Mouse (Mus musculus) left cerebral cortex, adult 2 months (tissue): ENCODE results near the gene Golim4. TPM values are rescaled to one million over a fixed set of nuclear protein-coding genes. Genes with fewer than 3 reads are reported as not detected.
A peak's percentile ranks its signal among the peaks of the same experiment; 100 is the strongest.
"Not testable (repeated sequence)": the region's sequence is repeated elsewhere in the genome, so short reads cannot be mapped to it uniquely, and the experiment has no call there.

ENCODE experiments used
- DNase-seq, 2 experiments: peaks; one replicate each; pipeline ENCODE4 v3.0.0; 2021 to 2022; ENCODE audit warnings: low spot score in 2 of 2, mixed read lengths in 1 of 2; ENCODE audit errors: extremely low spot score in 1 of 2
- H3K27ac ChIP-seq: fragments of 200-600 bp; 2 replicates; pipeline ENCODE4 v1.8.1; 2022
- H3K4me3 ChIP-seq: fragments of 200-600 bp; 2 replicates; pipeline ENCODE4 v1.8.1; 2022
- CTCF ChIP-seq: fragments of 200-600 bp; IDR thresholded peaks from 2 replicates; pipeline ENCODE4 v1.8.1; 2022; ENCODE audit warnings: antibody characterized with exemption, mild to moderate bottlenecking, moderate library complexity
- intact Hi-C: fragments of 180-260 bp; cut with DNase I; formaldehyde crosslinking; loops from one replicate; pipeline ENCODE4 v1.15.1; 2025
- long read RNA-seq, 2 experiments: library from polyadenylated mRNA; stranded (forward); transcript quantifications; one replicate each; pipeline ENCODE4 v2.0.0; 2021; ENCODE audit warnings: borderline mapping rate in 2 of 2
- total RNA-seq, 2 experiments: library from RNA; stranded (reverse); gene quantifications; 2 replicates each; pipeline ENCODE4 v1.2.3; 2021

Golim4 gene
- total RNA-seq, result 10 to 100 TPM; 19.4 to 24.4 TPM
- long read RNA-seq, experiment 1, full-length matches to known transcripts, result 16 of 19 reads
- long read RNA-seq, experiment 1, partial matches to known transcripts, result 1 of 19 reads
- long read RNA-seq, experiment 1, other reads (novel, unspliced or antisense), result 2 of 19 reads
- long read RNA-seq, experiment 2, full-length matches to known transcripts, result 21 of 25 reads
- long read RNA-seq, experiment 2, partial matches to known transcripts, result 2 of 25 reads
- long read RNA-seq, experiment 2, other reads (novel, unspliced or antisense), result 2 of 25 reads

DNA sequence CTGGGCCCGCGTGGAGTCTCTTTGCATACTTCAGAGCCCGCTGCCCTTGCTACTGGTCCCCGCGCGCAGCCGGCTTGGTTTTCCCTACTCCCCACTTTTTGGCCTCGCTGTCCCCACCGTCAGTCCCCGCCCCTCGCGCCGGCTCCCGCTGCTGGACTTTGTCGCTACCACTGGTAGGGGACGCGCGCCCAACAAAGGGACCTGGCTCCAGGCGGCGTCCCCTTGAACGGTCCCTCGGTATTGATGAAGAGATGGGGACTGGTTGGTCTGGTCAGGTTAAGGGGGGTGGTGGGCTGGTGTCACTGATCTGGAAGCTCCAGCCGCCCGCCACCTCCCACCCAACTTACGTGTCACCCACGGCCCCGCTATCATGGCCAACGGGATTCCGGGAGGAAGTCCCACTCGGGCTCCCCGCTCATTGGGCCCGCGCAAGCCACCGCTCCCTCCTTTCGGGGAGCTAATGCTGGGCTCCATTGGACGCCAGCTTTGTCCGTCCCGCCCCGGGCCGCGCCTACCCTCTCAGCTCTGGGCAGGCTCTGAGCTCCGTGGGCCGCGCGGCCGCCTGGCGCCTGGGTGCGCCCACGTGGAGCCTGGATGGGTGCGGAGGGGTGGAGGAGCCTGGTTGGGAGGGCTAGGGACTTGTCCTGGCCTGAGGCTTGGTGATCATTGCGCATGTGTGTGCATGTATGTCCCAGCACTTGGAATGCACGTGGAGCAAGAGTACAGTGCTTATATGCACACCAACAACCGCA, at the start of gene Golim4:
Gene Golim4, minus strand, starts transcription at position 399 of the 752 bp plus-strand sequence.
- no peak; the same call in 1 of the 2 replicates for TF ChIP-seq CTCF
- intact Hi-C loops, result loop anchor here (2.0 kb wide), 1 partner anchor 46 kb away; no protein-coding TSS in a partner anchor
- H3K4me3 ChIP-seq, result peak within 1 kb of the TSS; percentile 90
- H3K27ac ChIP-seq, result peak within 1 kb of the TSS; percentile 76
- DNase-seq, result peak; percentile 91

DNA sequence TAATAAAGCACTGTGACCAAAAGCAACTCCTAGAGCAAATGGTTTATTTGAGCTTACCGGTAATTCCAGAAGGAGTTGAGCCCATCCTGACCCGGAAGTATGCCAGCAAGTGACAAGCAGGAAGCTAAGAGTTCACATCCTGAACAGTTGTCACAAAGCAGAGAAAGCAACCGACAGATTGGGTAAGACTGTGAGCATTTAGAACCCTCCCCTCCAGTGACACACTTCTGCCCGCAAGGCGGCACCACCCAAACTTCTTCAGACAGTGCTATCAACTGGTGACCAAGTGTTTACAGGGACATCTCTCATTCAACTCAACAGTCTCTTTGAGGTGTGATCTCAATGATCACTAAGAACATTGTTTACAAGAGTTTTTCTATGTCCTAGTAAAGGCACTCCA, 48.9 kb upstream of the Golim4 start:
- TF ChIP-seq CTCF, result no peak

DNA sequence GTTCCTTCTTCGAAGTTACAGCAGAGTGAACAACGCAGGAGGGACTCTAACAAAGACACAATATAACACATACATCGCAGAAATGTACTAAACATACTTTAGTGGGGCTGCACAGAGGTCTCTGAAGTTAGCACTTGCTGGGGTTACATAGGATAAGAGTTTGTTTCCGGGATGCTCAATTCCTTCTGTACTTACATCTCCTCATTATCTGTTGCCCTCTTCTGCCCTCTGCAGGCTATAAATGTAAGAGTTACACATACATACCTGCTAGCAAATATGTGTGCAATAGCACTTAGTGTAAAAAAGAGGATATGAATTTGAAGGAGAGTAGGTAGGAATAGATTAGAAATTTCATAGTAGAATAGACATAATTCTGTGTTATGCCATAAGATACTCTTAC, 44.4 kb upstream of the Golim4 start:
- DNase-seq, result peak in 1 of 2 experiments; percentile 40
- peak; percentile 76 for TF ChIP-seq CTCF
- intact Hi-C loops, result loop anchor here (1.0 to 5.0 kb wide), 3 partner anchors 91 to 784 kb away; no protein-coding TSS in a partner anchor
- H3K4me3 ChIP-seq, result no peak overlapping the region
- no peak overlapping the region for H3K27ac ChIP-seq

More for the DNA sequence above, 48.9 kb upstream of the Golim4 start:
- DNase-seq, result no peak
- Histone ChIP-seq H3K27ac (no peak overlapping the region), H3K4me3 (no peak overlapping the region)
- intact Hi-C loops, result no loop called here

DNA sequence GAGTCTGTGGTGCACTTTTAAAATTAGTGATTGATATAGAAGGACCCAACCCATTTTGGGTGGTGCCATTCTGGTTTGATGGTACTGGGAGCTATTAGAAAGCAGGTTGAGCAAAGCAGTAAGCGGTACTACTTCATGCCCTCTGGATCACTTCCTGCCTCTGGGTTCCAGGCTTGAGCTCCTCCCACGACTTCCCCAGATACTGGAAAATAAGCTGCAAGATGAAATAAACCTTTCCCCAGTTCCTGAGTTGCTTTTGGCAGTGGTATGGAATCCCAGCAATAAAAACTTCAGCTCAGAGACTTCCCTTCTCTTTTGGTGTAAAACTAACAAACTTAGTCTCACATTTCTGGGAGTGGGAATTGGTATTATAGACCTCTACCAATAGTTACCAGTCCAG, 43.7 kb upstream of the Golim4 start:
- no peak for TF ChIP-seq CTCF
- DNase-seq, result no peak
- no peak overlapping the region for H3K4me3 ChIP-seq
- intact Hi-C loops, result loop anchor here (2.0 to 5.0 kb wide), 2 partner anchors 136 to 783 kb away; no protein-coding TSS in a partner anchor
- no peak overlapping the region for H3K27ac ChIP-seq

DNA sequence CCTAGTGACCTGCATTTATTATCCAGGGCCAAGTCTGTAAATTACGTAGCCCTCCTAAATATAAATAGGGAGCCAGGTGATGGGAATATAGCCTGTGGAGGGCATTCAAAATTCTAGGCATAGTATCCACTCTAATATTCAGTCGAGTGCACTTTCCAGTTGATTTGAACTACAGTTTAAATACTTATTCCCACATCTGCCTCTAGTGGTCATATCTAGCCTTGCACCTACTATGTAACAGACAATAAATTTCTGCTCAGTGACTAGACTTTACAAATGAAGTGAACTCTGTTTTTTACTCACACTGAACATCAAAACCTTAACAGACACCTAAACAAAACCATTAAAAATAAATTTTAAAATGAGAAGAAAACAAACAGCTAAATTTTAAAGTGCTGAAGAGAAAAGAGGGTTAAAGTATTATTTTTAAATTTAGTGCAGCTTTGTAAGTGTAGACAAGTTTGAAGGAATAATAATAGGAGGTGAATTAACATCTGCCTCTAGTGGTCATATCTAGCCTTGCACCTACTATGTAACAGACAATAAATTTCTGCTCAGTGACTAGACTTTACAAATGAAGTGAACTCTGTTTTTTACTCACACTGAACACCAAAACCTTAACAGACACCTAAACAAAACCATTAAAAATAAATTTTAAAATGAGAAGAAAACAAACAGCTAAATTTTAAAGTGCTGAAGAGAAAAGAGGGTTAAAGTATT, 24.4 kb upstream of the Golim4 start:
- DNase-seq, H3K27ac ChIP-seq, H3K4me3 ChIP-seq, intact Hi-C loops: not testable (repeated sequence)
- TF ChIP-seq CTCF, result peak; percentile 59

DNA sequence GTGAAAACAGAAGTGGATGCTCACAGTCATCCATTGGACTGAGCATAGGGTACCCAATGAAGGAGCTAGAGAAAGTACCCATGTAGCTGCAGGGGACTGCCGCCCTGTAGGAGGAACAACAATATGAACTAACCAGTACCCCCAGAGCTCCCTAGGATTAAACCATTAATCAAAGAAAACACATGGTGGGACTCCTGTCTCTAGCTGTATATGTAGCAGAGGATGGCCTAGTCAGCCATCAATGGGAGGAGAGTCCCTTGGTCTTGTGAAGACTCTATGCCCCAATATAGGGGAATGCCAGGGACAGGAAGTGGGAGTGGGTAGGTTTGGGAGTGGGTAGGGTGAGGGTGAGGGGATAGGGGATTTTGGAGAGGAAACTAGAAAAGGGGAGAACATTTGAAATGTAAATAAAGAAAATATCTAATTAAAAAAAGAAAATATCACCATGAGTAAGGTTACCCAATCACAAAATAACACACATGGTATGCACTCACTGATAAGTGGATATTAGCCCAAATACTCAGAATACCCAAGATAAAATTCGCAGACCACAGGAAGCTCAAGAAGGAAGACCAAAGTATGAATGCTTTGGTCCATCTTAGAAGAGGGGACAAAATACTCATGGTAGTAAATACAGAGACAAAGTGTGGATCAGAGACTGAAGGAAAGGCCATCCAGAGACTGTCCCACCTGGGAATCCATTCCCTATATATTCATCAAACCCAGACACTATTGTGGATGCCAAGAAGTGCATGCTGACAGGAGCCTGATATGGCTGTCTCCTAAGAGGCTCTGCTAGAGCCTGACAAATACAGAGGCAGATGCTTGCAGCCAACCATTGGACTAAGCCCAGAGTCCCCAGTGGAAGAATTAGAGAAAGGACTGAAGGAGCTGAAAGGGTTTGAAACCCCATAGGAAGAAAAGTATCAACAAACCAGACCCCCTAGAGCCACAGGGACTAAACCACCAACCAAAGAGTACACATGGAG, 6.3 kb upstream of the Golim4 start:
- intact Hi-C loops, DNase-seq, H3K27ac ChIP-seq, H3K4me3 ChIP-seq: not testable (repeated sequence)

DNA sequence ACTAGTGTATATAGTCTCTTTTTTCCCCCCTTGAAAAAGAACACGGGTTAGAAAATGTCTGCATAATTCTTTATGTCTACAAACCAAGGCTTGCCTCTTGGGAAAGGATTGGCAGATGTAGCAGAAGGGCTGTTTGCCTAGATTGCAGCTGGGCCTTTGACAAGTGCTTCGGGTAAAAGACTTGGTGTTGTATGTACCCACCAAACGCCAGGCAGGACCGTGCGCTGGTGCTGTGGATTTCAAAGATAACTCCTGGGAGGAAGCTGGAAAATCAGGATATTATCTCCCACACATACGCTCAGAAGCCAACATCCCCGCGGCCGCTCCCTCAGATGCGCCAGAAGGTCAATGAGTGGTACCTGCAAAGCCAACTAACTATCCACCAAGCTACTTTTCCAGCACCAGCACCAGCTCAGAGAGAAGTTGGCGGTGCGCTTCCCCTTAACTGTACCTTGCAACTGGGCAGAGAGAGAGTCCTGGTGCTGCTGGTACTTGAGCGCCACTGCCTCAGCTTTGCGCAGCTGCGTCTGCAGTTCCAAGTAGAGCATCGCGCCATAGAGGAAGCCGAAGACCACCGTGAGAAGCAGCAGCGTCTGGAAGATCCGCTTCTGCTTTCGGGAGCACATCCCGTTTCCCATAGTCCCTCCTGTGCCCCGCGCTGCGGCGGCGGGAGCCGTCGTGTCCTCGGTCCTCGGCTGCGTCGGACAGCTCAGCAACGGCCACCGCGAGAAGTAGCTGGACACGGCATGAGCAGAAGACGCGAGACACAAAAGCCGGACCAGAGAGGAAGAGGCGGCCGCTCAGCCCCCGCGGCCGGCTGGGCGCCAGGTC, 873 bp downstream of the Golim4 start:
- peak in 1 of 2 experiments; percentile 42 for DNase-seq
- Histone ChIP-seq H3K27ac (peak overlapping the region; percentile 76), H3K4me3 (peak overlapping the region; percentile 90)
- intact Hi-C loops, result loop anchor here (2.0 kb wide), 1 partner anchor 45 kb away; no protein-coding TSS in a partner anchor
- TF ChIP-seq CTCF, result no peak

DNA sequence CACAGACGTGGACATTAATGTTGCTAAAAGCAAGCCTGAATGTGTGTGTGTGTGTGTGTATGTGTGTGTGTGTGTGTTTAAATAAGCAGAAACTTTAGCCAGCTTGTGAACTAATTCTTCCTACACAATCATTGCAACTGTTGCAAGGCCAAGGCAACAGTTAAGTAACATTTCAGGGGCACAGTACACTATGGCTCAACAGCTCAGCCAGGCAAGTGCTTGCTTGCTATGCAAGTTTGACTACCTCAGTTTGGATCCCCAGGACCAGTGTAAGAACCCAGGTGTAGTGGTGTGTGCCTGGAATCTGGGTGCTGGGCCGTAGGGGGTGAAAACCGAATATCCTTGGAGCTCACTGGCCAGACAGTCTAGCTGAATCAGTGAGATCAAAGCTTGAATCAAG, 2.6 kb downstream of the Golim4 start:
- no peak for TF ChIP-seq CTCF
- no peak overlapping the region for H3K4me3 ChIP-seq
- no peak overlapping the region for H3K27ac ChIP-seq
- DNase-seq, result no peak
- intact Hi-C loops, result no loop called here

DNA sequence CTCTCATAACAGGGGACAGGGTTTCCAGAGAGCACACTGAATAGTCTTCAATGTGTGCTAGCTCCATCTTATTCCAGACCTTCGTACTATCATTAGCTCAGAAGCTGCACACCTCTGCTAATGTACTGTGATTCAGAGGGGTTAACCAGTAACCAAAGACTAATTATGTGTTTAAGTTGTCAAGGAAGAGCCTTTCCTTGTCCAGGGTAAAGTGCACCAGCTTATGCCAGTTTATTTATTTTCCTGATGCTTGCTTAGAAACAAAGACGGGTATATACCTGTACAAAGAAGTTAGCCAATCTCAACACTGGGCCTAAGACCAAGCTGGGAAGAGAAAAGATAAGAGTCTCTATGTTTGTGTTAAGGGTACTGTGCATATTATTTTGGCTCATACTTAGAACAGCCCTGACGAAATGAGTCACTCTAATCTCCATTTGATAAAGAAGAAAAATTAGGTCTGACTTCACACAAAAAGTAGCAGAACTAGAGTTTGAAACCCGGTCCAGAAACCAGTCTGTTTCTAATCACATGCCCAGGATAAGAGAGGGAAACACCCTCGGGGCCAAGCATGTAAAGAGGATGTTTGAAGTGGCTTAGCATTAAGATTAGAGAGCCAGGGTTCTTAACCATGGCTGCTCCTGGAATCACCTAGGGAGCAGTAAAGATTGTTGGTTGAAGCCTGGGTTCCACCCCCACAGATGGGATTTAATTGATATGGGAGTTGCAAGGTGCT, 4.3 kb downstream of the Golim4 start:
- no peak for DNase-seq

DNA sequence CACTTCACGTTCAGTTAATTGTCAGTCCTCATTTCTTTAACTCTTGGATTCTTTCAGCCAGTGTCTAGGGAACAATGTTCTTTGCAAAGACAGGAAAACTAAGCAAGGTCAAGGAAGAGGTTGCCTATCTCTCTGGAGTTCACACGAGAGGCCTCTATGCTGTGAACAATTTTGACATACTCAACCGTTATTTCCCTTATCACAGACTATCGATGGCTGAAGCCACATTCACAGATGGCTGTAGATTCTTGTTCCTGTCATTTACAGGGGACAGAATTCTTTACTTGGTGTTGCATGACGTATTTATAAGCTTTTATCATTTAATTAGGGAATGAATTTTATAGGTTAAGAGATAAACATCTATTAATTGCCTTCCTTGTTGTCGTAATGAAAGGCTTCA, 5.9 kb downstream of the Golim4 start:
- no peak for TF ChIP-seq CTCF
- Histone ChIP-seq H3K27ac (no peak overlapping the region), H3K4me3 (no peak overlapping the region)
- intact Hi-C loops, result no loop called here
- no peak for DNase-seq

More for the DNA sequence above, 4.3 kb downstream of the Golim4 start:
- no peak for TF ChIP-seq CTCF
- no peak overlapping the region for H3K27ac ChIP-seq
- no peak overlapping the region for H3K4me3 ChIP-seq
- intact Hi-C loops, result loop anchor here (1.0 kb wide), 1 partner anchor 38 kb away; no protein-coding TSS in a partner anchor
